Mouse (Mus musculus) lung, adult 2 months (tissue): ENCODE results near the gene Ckap4.

ENCODE experiments used
- CTCF ChIP-seq: fragments of 200-500 bp; IDR thresholded peaks from 2 replicates; pipeline ENCODE4 v1.5.1; 2011; ENCODE audit warnings: mild to moderate bottlenecking, low read length, control low read depth; ENCODE audit not compliant: insufficient read depth
- POLR2A ChIP-seq: fragments of 200-500 bp; IDR thresholded peaks from 2 replicates; pipeline ENCODE4 v1.6.1; 2011; ENCODE audit warnings: low read depth, mild to moderate bottlenecking, control low read depth, low read length, borderline replicate concordance; ENCODE audit errors: extremely low read depth

DNA sequence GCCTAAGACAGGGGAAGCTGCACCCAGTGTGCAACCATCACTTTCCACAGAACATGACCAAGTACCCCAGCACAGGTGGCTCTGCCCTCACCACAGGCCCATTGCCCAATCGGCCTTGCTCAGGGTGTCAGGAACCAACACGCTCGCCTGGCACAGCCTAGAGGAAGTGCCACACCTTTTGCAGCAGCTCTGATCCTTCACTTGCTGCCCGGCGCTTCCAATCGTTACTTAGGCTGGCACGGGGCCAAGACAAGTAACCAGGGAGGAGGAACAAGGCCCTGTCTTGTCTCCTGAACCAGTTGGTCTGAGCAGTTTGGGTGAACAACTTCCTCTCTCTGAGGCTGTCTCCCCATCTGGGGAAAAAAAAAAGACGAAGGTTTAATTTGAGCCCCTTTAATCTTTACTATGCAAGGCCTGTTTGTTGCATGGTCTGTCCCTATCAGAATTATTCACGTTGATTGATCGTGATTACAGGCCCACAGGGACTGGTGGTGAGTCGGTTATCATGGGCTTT, 17.4 kb downstream of the Ckap4 start:
- TF ChIP-seq CTCF, result no peak
- TF ChIP-seq POLR2A, result no peak
